ENCODE assay signal across 8 mouse cellular contexts in the genomic region with DNA sequence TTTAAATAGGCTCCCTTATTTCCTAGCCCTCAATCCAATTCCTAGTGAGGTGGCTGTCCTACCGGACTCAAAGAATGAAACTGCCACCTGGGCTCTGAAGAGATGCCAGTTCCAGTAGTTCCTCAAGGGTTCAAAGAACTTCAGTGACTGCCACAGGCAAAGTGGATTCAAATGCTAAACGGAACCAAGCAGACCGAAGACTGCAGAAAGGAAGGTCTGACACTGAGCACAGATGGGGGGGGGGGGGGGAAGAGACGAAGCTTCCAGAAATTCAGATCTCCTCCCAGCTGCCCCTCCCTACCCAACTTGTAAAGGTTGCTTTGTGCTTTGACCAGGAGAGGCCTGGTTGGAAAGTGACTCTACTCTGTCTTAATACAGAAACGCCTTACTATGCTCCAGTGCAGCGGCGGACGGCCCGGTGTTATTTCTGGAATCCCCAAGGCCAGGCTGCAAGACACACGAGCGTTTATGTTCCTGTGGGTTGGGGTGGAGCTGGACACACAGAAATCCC. TPM values are rescaled to one million over a fixed set of nuclear protein-coding genes. Genes with fewer than 3 reads are reported as not detected.
A peak's percentile ranks its signal among the peaks of the same experiment; 100 is the strongest.
DNase-seq lines count a peak whose midpoint lies in the region; ATAC-seq and TF ChIP-seq lines count a peak whose summit lies in the region.

No protein-coding gene starts in this region.

- H3K36me3 ChIP-seq in forebrain, embryonic 12.5 days (replicated peaks), result peaks cover 19% of the 10 kb centered on the region
- 0 out of 2 replicates have a peak, but pooled peaks cover 3% of the 10 kb centered on the region for H3K36me3 ChIP-seq in intestine, postnatal 0 days (ENCODE audit: control insufficient read depth, insufficient read depth)
- no peaks in the 10 kb centered on the region for H3K36me3 ChIP-seq in midbrain, embryonic 16.5 days (ENCODE audit: control insufficient read depth, insufficient read depth, low read length)

- H3K4me2 ChIP-seq in forebrain, embryonic 12.5 days, result peak overlapping the region; percentile 60
- peak overlapping the region; percentile 74 for H3K4me2 ChIP-seq in intestine, postnatal 0 days (replicated peaks; ENCODE audit: low read depth)
- peak overlapping the region; percentile 74 for H3K4me2 ChIP-seq in midbrain, embryonic 16.5 days (ENCODE audit: low read length)

- ATAC-seq in forebrain, embryonic 12.5 days (ENCODE audit: low FRiP score), result no peak
- no peak for ATAC-seq in intestine, postnatal 0 days
- no peak for ATAC-seq in midbrain, embryonic 16.5 days
- no peak for ATAC-seq in inflammation-experienced regulatory T-cells, adult 6 months

- H3K27ac ChIP-seq in forebrain, embryonic 12.5 days, result no peak overlapping the region; the same call in 1 of the 2 replicates
- peak overlapping the region; percentile 29 for H3K27ac ChIP-seq in intestine, postnatal 0 days (ENCODE audit: low read depth, low read length)
- H3K27ac ChIP-seq in midbrain, embryonic 16.5 days (ENCODE audit: low read length), result peak overlapping the region; percentile 100

- peak; percentile 22 for DNase-seq in embryo, embryonic 10.5 days (ENCODE audit: low spot score)
- no peak for DNase-seq in embryo, embryonic 11 days
- DNase-seq in spleen, postnatal 10 days (ENCODE audit: low spot score in 2 of 2), result peak; percentile 8 to 17
- DNase-seq in spleen, postnatal 4 days (ENCODE audit: low spot score in 2 of 2), result no peak

- no peaks in the 10 kb centered on the region for H3K27me3 ChIP-seq in forebrain, embryonic 12.5 days
- no peaks in the 10 kb centered on the region for H3K27me3 ChIP-seq in intestine, postnatal 0 days (replicated peaks; ENCODE audit: control insufficient read depth, insufficient read depth, low read length)
- H3K27me3 ChIP-seq in midbrain, embryonic 16.5 days (ENCODE audit: control insufficient read depth, insufficient read depth, low read depth, low read length), result no peaks in the 10 kb centered on the region

- 0 out of 2 replicates have a peak, but pooled peaks cover 5% of the 10 kb centered on the region for H3K9me3 ChIP-seq in forebrain, embryonic 12.5 days
- H3K9me3 ChIP-seq in intestine, postnatal 0 days (ENCODE audit: control insufficient read depth), result no peaks in the 10 kb centered on the region
- H3K9me3 ChIP-seq in midbrain, embryonic 16.5 days (replicated peaks; ENCODE audit: control insufficient read depth, low read length, poor library complexity, severe bottlenecking), result no peaks in the 10 kb centered on the region

- WGBS in forebrain, embryonic 12.5 days, result 43% methylated on average over 11 of the region's 11 CpGs
- 35% methylated on average over 10 of the region's 11 CpGs for WGBS in intestine, postnatal 0 days
- WGBS in midbrain, embryonic 16.5 days, result 26% methylated on average over 10 of the region's 11 CpGs

- TF ChIP-seq CTCF in intestine, postnatal 0 days (IDR thresholded peaks at IDR 0.05; ENCODE audit: low read depth), result no peak

- peak overlapping the region; percentile 93 for H3K4me3 ChIP-seq in forebrain, embryonic 12.5 days (replicated peaks)
- peak overlapping the region; percentile 97; the same call in 1 of the 2 replicates for H3K4me3 ChIP-seq in intestine, postnatal 0 days (ENCODE audit: low read depth, low read length)
- H3K4me3 ChIP-seq in midbrain, embryonic 16.5 days (ENCODE audit: low read depth, low read length), result peak overlapping the region; percentile 88

- no peak overlapping the region for H3K9ac ChIP-seq in forebrain, embryonic 12.5 days
- no peak overlapping the region for H3K9ac ChIP-seq in intestine, postnatal 0 days (ENCODE audit: low read depth, low read length)
- peak overlapping the region; percentile 88 for H3K9ac ChIP-seq in midbrain, embryonic 16.5 days (ENCODE audit: low read depth, low read length)

- peaks cover 12% of the 10 kb centered on the region for H3K4me1 ChIP-seq in forebrain, embryonic 12.5 days
- H3K4me1 ChIP-seq in intestine, postnatal 0 days (replicated peaks; ENCODE audit: control insufficient read depth, insufficient read depth, low read length), result peaks cover 12% of the 10 kb centered on the region
- H3K4me1 ChIP-seq in midbrain, embryonic 16.5 days (ENCODE audit: control insufficient read depth, insufficient read depth, low read length), result peaks cover 23% of the 10 kb centered on the region

RNA-seq across cellular contexts. Expression of a gene that starts 1.2 kb away (rescaled TPM):
- polyA plus RNA-seq in forebrain, embryonic 12.5 days (2016; fragmentation: Nextera tagmentation; extraction: Ambion mirVana), result 1,153 and 1,229 TPM in 2 replicates
- polyA plus RNA-seq in intestine, postnatal 0 days (2015; fragmentation: Nextera tagmentation; extraction: Ambion mirVana), result 235 TPM in 2 replicates
- 1,279 and 1,291 TPM in 2 replicates for polyA plus RNA-seq in midbrain, embryonic 16.5 days (2015; fragmentation: Nextera tagmentation; extraction: Ambion mirVana)
- 100 to 1,000 TPM; 167 to 333 (median 215) TPM for polyA plus RNA-seq in inflammation-experienced regulatory T-cells, adult 6 months (2017; shearing (Covaris generic))

RNA-seq across cellular contexts. Expression of a gene that starts 45.2 kb away (rescaled TPM):
- polyA plus RNA-seq in forebrain, embryonic 12.5 days (2016; fragmentation: Nextera tagmentation; extraction: Ambion mirVana), result 33.7 and 39.3 TPM in 2 replicates
- 11.2 and 11.8 TPM in 2 replicates for polyA plus RNA-seq in intestine, postnatal 0 days (2015; fragmentation: Nextera tagmentation; extraction: Ambion mirVana)
- polyA plus RNA-seq in midbrain, embryonic 16.5 days (2015; fragmentation: Nextera tagmentation; extraction: Ambion mirVana), result 16.0 and 17.8 TPM in 2 replicates
- polyA plus RNA-seq in inflammation-experienced regulatory T-cells, adult 6 months (2017; shearing (Covaris generic)), result 10 to 100 TPM; 47.3 to 68.0 (median 67.7) TPM

Comparison
In these comparisons a context has a peak if more than half of its experiments do, and no peak if none do; other contexts are left out.
1. DNase-seq: peak in embryo, embryonic 10.5 days (single experiment) and spleen, postnatal 10 days (2 of 2); none in embryo, embryonic 11 days (single experiment) and spleen, postnatal 4 days (0 of 2).
2. Peak in every context shown above with its lines, with median percentiles within 50 percentile points of each other: H3K4me2 ChIP-seq and H3K4me3 ChIP-seq.